Mouse (Mus musculus) liver, embryonic 11.5 days (tissue): ENCODE measurements around the gene Slc39a10. TPM values are rescaled to one million over a fixed set of nuclear protein-coding genes. Genes with fewer than 3 reads are reported as not detected.
A peak's percentile ranks its signal among the peaks of the same experiment; 100 is the strongest.
"Not testable (repeated sequence)": the region's sequence is repeated elsewhere in the genome, so short reads cannot be mapped to it uniquely, and the experiment has no call there.

Experiments used
- ATAC-seq: fragments of 200-750 bp; cut with Nextera tagmentation; replicated peaks from 2 replicates; pipeline ENCODE4 v1.8.0; 2017; ENCODE audit warnings: moderate number of reproducible peaks, mild to moderate bottlenecking, moderate TSS enrichment, moderate library complexity; ENCODE audit not compliant: low FRiP score
- DNase-seq: peaks from one replicate; pipeline ENCODE4 v3.0.0-alpha.2; 2017; ENCODE audit warnings: low spot score
- H3K27ac ChIP-seq: fragments of 300-500 bp; sonication (generic); 2 replicates; pipeline ENCODE4 v1.5.1; 2014; ENCODE audit warnings: mild to moderate bottlenecking, low read depth, low read length, control low read depth
- H3K27me3 ChIP-seq: fragments of 300-500 bp; sonication (generic); replicated peaks from 2 replicates; pipeline ENCODE4 v1.6.1; 2014; ENCODE audit warnings: low read length, mixed read lengths; ENCODE audit not compliant: control insufficient read depth, insufficient read depth
- H3K36me3 ChIP-seq: fragments of 300-500 bp; sonication (generic); 2 replicates; pipeline ENCODE4 v1.6.1; 2014; ENCODE audit warnings: mild to moderate bottlenecking, low read length, moderate library complexity, mixed read lengths; ENCODE audit not compliant: control insufficient read depth, insufficient read depth
- H3K4me1 ChIP-seq: fragments of 300-500 bp; sonication (generic); replicated peaks from 2 replicates; pipeline ENCODE4 v1.6.1; 2014; ENCODE audit warnings: low read length, mixed read lengths; ENCODE audit not compliant: control insufficient read depth, insufficient read depth
- H3K4me2 ChIP-seq: fragments of 300-500 bp; sonication (generic); 2 replicates; pipeline ENCODE4 v1.6.1; 2014; ENCODE audit warnings: mild to moderate bottlenecking, control low read depth, moderate library complexity
- H3K4me3 ChIP-seq: fragments of 300-500 bp; sonication (generic); 2 replicates; pipeline ENCODE4 v1.5.1; 2014; ENCODE audit warnings: low read depth, low read length, control low read depth
- H3K9ac ChIP-seq: fragments of 300-500 bp; sonication (generic); 2 replicates; pipeline ENCODE4 v1.6.1; 2014; ENCODE audit warnings: low read depth, low read length, control low read depth
- H3K9me3 ChIP-seq: fragments of 300-500 bp; sonication (generic); 2 replicates; pipeline ENCODE4 v1.6.1; 2016; ENCODE audit warnings: low read length, inconsistent platforms, mixed read lengths; ENCODE audit not compliant: control insufficient read depth
- WGBS: fragments of 180-500 bp; shearing (Covaris S2); extraction: QIAGEN DNeasy Blood & Tissue Kit; methylation state at CpG from one replicate; pipeline ENCODE4 v1.1.7; 2014; 5-methylcytosine and 5-hydroxymethylcytosine counted together
- polyA plus RNA-seq: library from polyadenylated mRNA; unstranded; fragments of >200 nt; fragmentation: Nextera tagmentation; extraction: Ambion mirVana; gene quantifications from 2 replicates; pipeline ENCODE4 v1.2.1, GENCODE M21; 2014

The Slc39a10 gene
- polyA plus RNA-seq, 1 experiment from 2014 or later: 21.9 TPM

GRCm38 (mm10) chr1:46782227-46782626, 110.4 kb downstream of the Slc39a10 start:
- WGBS: 64% methylated on average over 4 of the region's 4 CpGs
- not testable (repeated sequence) for H3K4me1 ChIP-seq, H3K4me3 ChIP-seq, H3K36me3 ChIP-seq, H3K27me3 ChIP-seq, DNase-seq, H3K9me3 ChIP-seq, ATAC-seq, H3K27ac ChIP-seq, H3K9ac ChIP-seq, H3K4me2 ChIP-seq

- not testable (repeated sequence) for H3K4me1 ChIP-seq, H3K9ac ChIP-seq, H3K36me3 ChIP-seq, ATAC-seq, H3K4me2 ChIP-seq, DNase-seq, H3K4me3 ChIP-seq, H3K9me3 ChIP-seq, H3K27me3 ChIP-seq, H3K27ac ChIP-seq
- WGBS: 85% methylated on average over 7 of the region's 7 CpGs
These were observed 122.5 kb downstream of the Slc39a10 start for GRCm38 (mm10) chr1:46770077-46770695.

- H3K27me3 ChIP-seq, H3K27ac ChIP-seq, H3K9me3 ChIP-seq, H3K9ac ChIP-seq, H3K4me1 ChIP-seq, H3K4me2 ChIP-seq, DNase-seq, H3K36me3 ChIP-seq, H3K4me3 ChIP-seq: not testable (repeated sequence)
- ATAC-seq: 0 out of 2 replicates have a peak, but pooled peaks have one; percentile 31
These were observed 123.3 kb downstream of the Slc39a10 start for GRCm38 (mm10) chr1:46769318-46769717.

GRCm38 (mm10) chr1:46764600-46764999, 128.1 kb downstream of the Slc39a10 start:
- not testable (repeated sequence) for H3K36me3 ChIP-seq, H3K4me3 ChIP-seq, H3K27ac ChIP-seq, ATAC-seq, H3K4me2 ChIP-seq, H3K9me3 ChIP-seq, H3K27me3 ChIP-seq, H3K9ac ChIP-seq, DNase-seq, H3K4me1 ChIP-seq
- 48% methylated on average over 3 of the region's 3 CpGs for WGBS
